Mouse (Mus musculus) embryonic facial prominence, embryonic 14.5 days (tissue): Measurements from ENCODE around the gene Tagln2. TPM values are rescaled to one million over a fixed set of nuclear protein-coding genes. Genes with fewer than 3 reads are reported as not detected.

ENCODE experiments used
- ATAC-seq: fragments of 200-750 bp; cut with Nextera tagmentation; 2 replicates; pipeline ENCODE4 v1.8.0; 2017; ENCODE audit warnings: low read depth, moderate number of reproducible peaks, moderate TSS enrichment
- DNase-seq: peaks from one replicate; pipeline ENCODE4 v3.0.0-alpha.2; 2015; ENCODE audit warnings: low spot score
- H3K27ac ChIP-seq: fragments of 300-500 bp; sonication (generic); replicated peaks from 2 replicates; pipeline ENCODE4 v1.5.1; 2014; ENCODE audit warnings: low read depth, mild to moderate bottlenecking, low read length, moderate library complexity
- H3K27me3 ChIP-seq: fragments of 300-500 bp; sonication (generic); replicated peaks from 2 replicates; pipeline ENCODE4 v1.6.1; 2014; ENCODE audit warnings: low read length; ENCODE audit not compliant: control insufficient read depth, insufficient read depth
- H3K36me3 ChIP-seq: fragments of 300-500 bp; sonication (generic); 2 replicates; pipeline ENCODE4 v1.6.1; 2014; ENCODE audit warnings: low read length, mixed read lengths; ENCODE audit not compliant: control insufficient read depth, insufficient read depth
- H3K4me1 ChIP-seq: fragments of 300-500 bp; sonication (generic); 2 replicates; pipeline ENCODE4 v1.6.1; 2014; ENCODE audit warnings: antibody characterized with exemption, low read length; ENCODE audit not compliant: control insufficient read depth, insufficient read depth
- H3K4me2 ChIP-seq: fragments of 300-500 bp; sonication (generic); 2 replicates; pipeline ENCODE4 v1.6.1; 2014; ENCODE audit warnings: low read depth, mild to moderate bottlenecking, low read length, moderate library complexity, mixed read lengths
- H3K4me3 ChIP-seq: fragments of 300-500 bp; sonication (generic); 2 replicates; pipeline ENCODE4 v1.5.1; 2014; ENCODE audit warnings: low read depth, mild to moderate bottlenecking, low read length
- H3K9ac ChIP-seq: fragments of 300-500 bp; sonication (generic); 2 replicates; pipeline ENCODE4 v1.6.1; 2014; ENCODE audit warnings: low read depth, mild to moderate bottlenecking, low read length, moderate library complexity, mixed read lengths
- H3K9me3 ChIP-seq: fragments of 300-500 bp; sonication (generic); 2 replicates; pipeline ENCODE4 v1.6.1; 2016; ENCODE audit warnings: low read length; ENCODE audit not compliant: control insufficient read depth
- WGBS: fragments of 180-500 bp; shearing (Covaris S2); extraction: QIAGEN DNeasy Blood & Tissue Kit; methylation state at CpG from one replicate; pipeline ENCODE4 v1.1.7; 2014; 5-methylcytosine and 5-hydroxymethylcytosine counted together
- polyA plus RNA-seq: library from polyadenylated mRNA; unstranded; fragments of >200 nt; fragmentation: Nextera tagmentation; extraction: Ambion mirVana; gene quantifications from 2 replicates; pipeline ENCODE4 v1.2.1, GENCODE M21; 2014

Tagln2 gene
- polyA plus RNA-seq, 1 experiment from 2014 or later = 231 TPM

- peak overlapping the region; percentile 70 for H3K4me3 ChIP-seq
- no peak for ATAC-seq
- 46% methylated on average over 11 of the region's 11 CpGs for whole genome bisulfite sequencing
- no peaks in the 10 kb centered on the region for H3K9me3 ChIP-seq
- H3K9ac ChIP-seq = peak overlapping the region; percentile 45
- peak overlapping the region; percentile 78 for H3K4me2 ChIP-seq
- H3K36me3 ChIP-seq = 0 out of 2 replicates have a peak, but pooled peaks cover 1% of the 10 kb centered on the region
- peaks cover 13% of the 10 kb centered on the region for H3K4me1 ChIP-seq
- no peaks in the 10 kb centered on the region for H3K27me3 ChIP-seq
- DNase-seq = no peak
- no peak overlapping the region for H3K27ac ChIP-seq
Measured at GRCm38 (mm10) chr1:172484236-172484635, 15.6 kb upstream of the Tagln2 start.

GRCm38 (mm10) chr1:172484671-172485070, 15.2 kb upstream of the Tagln2 start:
- H3K4me2 ChIP-seq = peak overlapping the region; percentile 78
- H3K9me3 ChIP-seq = no peaks in the 10 kb centered on the region
- ATAC-seq (no peak), DNase-seq (no peak)
- 0 out of 2 replicates have a peak, but pooled peaks cover 6% of the 10 kb centered on the region for H3K36me3 ChIP-seq
- H3K4me3 ChIP-seq = peak overlapping the region; percentile 70; the same call in 1 of the 2 replicates
- H3K27me3 ChIP-seq = no peaks in the 10 kb centered on the region
- H3K9ac ChIP-seq = peak overlapping the region; percentile 45
- WGBS = 53% methylated on average over 13 of the region's 13 CpGs
- no peak overlapping the region for H3K27ac ChIP-seq
- peaks cover 13% of the 10 kb centered on the region for H3K4me1 ChIP-seq

DNA sequence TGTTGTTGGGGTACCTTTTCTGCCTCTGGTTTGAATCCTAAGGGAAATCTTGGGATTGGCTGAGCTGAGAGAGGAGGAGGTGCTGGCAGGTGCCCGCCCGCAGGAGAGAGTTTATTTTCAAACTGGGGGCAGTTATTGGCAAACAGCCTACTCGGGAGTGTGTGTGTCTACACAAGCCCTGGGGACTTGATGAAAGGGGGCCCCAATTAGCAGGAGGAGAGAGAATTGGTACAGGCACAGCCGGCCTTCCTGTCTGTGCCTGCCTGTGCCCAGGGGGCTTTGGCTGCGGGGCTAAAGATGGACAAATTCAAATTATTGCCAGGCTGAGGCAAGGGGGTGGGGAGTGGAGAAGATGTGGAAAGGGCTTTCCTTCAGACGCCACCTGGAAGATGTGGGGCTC, 14.0 kb upstream of the Tagln2 start:
- H3K27ac ChIP-seq = no peak overlapping the region
- peaks cover 16% of the 10 kb centered on the region for H3K4me1 ChIP-seq
- 0 out of 2 replicates have a peak, but pooled peaks cover 7% of the 10 kb centered on the region for H3K36me3 ChIP-seq
- no peak overlapping the region for H3K9ac ChIP-seq
- WGBS = 25% methylated on average over 6 of the region's 6 CpGs
- peak; percentile 78 for DNase-seq
- ATAC-seq = no peak
- no peaks in the 10 kb centered on the region for H3K27me3 ChIP-seq
- H3K4me2 ChIP-seq = peak overlapping the region; percentile 78
- H3K9me3 ChIP-seq = no peaks in the 10 kb centered on the region
- no peak overlapping the region; the same call in 1 of the 2 replicates for H3K4me3 ChIP-seq

DNA sequence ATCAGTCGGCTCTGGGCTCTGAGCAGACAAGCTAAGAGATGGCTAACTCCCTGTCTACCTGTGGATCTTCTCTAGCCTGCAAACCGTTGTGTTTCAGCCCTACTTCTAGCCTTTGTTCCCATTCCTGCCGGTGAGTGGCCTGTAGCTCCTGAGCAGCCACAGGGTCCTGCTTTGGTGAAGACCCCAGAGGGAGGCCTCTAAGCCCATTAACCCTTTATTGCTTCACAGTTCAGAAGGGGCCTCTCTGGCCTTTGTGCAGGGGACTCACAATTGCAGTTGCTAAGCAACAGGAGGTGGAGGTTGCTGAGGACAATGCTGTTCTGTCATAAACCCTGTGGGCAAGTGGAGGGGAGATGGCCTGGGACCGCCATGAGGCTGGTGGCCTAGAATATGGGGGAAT, 13.6 kb upstream of the Tagln2 start:
- H3K9ac ChIP-seq = no peak overlapping the region

DNA sequence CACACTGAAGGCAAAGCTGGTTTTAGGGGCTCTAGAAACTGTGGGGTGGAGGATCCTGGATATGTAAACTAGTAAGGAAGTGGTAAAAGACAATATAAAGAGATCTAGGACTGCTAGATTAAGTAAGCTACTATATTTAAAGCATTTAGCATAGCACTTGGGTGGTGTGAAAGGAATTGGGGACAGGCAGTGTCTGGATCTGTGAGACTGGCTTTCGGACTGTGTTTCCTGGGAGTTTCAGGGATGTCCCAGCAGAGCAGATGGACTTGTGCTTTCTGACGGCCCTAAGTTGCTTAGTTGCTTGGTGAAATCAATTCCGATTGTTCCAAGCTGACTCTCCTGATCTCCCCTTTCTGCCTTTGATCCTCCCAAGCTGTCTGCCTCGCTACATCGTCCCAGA, 13.2 kb upstream of the Tagln2 start:
- H3K9ac ChIP-seq = no peak overlapping the region
- no peaks in the 10 kb centered on the region for H3K9me3 ChIP-seq
- no peak overlapping the region for H3K27ac ChIP-seq

More for the DNA sequence above, 13.6 kb upstream of the Tagln2 start:
- WGBS = 39% methylated on average over 4 of the region's 4 CpGs
- Histone ChIP-seq H3K9me3 (no peaks in the 10 kb centered on the region), H3K4me1 (peaks cover 16% of the 10 kb centered on the region), H3K27ac (no peak overlapping the region), H3K4me3 (no peak overlapping the region; the same call in 1 of the 2 replicates), H3K36me3 (0 out of 2 replicates have a peak, but pooled peaks cover 7% of the 10 kb centered on the region), H3K27me3 (no peaks in the 10 kb centered on the region), H3K4me2 (peak overlapping the region; percentile 78)
- DNase-seq (peak; percentile 57), ATAC-seq (no peak)

DNA sequence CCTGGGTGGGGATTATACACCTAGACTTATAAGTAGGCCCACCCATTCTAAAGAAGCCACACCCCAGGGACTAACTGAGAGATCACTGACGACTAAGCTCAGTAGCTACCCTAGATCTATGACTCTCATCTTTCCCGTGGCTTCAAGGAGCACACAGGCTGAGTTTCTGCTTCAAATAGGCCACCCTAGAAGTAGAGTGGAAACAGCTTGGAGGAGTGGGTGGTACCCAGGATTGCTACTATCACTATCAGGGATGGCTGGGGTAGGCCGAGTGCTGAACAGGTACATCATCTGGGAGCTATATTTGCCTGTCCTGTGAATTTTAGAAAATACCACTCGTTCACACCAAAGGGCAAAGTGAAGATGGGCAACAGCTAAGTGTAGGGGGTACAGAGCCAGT, 12.0 kb upstream of the Tagln2 start:
- H3K4me1 ChIP-seq = peaks cover 14% of the 10 kb centered on the region
- no peak for DNase-seq

More for the DNA sequence above, 13.2 kb upstream of the Tagln2 start:
- ATAC-seq = no peak
- WGBS = 71% methylated on average over 5 of the region's 5 CpGs
- 0 out of 2 replicates have a peak, but pooled peaks cover 7% of the 10 kb centered on the region for H3K36me3 ChIP-seq
- no peak overlapping the region for H3K4me3 ChIP-seq
- H3K4me2 ChIP-seq = peak overlapping the region; percentile 78
- peaks cover 16% of the 10 kb centered on the region for H3K4me1 ChIP-seq
- no peaks in the 10 kb centered on the region for H3K27me3 ChIP-seq
- DNase-seq = no peak

DNA sequence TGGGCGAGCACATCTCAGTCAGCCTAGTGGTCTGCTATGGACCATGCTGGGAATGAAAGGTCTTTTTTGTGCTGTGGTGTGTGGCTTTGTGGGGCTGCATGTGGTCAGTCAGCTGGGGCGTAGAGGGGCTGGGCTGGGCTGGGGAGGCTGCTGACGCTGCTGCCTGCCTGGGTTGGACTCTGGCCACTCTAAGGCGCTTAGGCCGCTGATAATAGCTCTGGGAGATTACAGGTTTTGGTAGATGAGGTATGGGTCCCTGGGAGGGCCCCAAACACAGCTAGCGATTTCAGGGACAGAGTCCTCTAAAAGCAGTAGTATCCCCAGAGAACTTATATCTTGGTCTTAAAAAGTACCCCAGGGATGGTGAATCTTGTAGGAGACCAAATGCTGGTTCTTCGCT, 11.0 kb upstream of the Tagln2 start:
- 79% methylated on average over 7 of the region's 7 CpGs for WGBS
- no peaks in the 10 kb centered on the region for H3K27me3 ChIP-seq
- H3K4me3 ChIP-seq = no peak overlapping the region
- 0 out of 2 replicates have a peak overlapping the region, but pooled peaks have one; percentile 3 for H3K9ac ChIP-seq
- ATAC-seq (no peak), DNase-seq (no peak)
- H3K4me1 ChIP-seq = peaks cover 9% of the 10 kb centered on the region
- H3K9me3 ChIP-seq = no peaks in the 10 kb centered on the region
- H3K27ac ChIP-seq = no peak overlapping the region
- H3K36me3 ChIP-seq = 0 out of 2 replicates have a peak, but pooled peaks cover 11% of the 10 kb centered on the region
- H3K4me2 ChIP-seq = no peak overlapping the region

More for the DNA sequence above, 12.0 kb upstream of the Tagln2 start:
- no peak for ATAC-seq
- Histone ChIP-seq H3K4me3 (no peak overlapping the region), H3K4me2 (no peak overlapping the region), H3K9ac (no peak overlapping the region), H3K36me3 (0 out of 2 replicates have a peak, but pooled peaks cover 7% of the 10 kb centered on the region), H3K27ac (no peak overlapping the region), H3K27me3 (no peaks in the 10 kb centered on the region), H3K9me3 (no peaks in the 10 kb centered on the region)
- WGBS = 63% methylated on average over 4 of the region's 4 CpGs

- Histone ChIP-seq H3K9ac (peak overlapping the region; percentile 55), H3K4me2 (peak overlapping the region; percentile 51)
Measured at GRCm38 (mm10) chr1:172489585-172490250, 10.1 kb upstream of the Tagln2 start.

More at GRCm38 (mm10) chr1:172489585-172490250, 10.1 kb upstream of the Tagln2 start:
- 54% methylated on average over 12 of the region's 12 CpGs for WGBS
- H3K4me3 ChIP-seq = peak overlapping the region; percentile 31
- H3K9me3 ChIP-seq = no peaks in the 10 kb centered on the region
- no peaks in the 10 kb centered on the region for H3K27me3 ChIP-seq
- H3K36me3 ChIP-seq = 0 out of 2 replicates have a peak, but pooled peaks cover 17% of the 10 kb centered on the region
- no peak overlapping the region for H3K27ac ChIP-seq
- DNase-seq (no peak), ATAC-seq (0 out of 2 replicates have a peak, but pooled peaks have one; percentile 23)
- H3K4me1 ChIP-seq = peaks cover 3% of the 10 kb centered on the region; the same call in 1 of the 2 replicates
